Mouse (Mus musculus): ENCODE data around the gene Phactr3.
"Not testable (repeated sequence)": the region's sequence is repeated elsewhere in the genome, so short reads cannot be mapped to it uniquely, and the experiment has no call there.

Gene Phactr3

DNA sequence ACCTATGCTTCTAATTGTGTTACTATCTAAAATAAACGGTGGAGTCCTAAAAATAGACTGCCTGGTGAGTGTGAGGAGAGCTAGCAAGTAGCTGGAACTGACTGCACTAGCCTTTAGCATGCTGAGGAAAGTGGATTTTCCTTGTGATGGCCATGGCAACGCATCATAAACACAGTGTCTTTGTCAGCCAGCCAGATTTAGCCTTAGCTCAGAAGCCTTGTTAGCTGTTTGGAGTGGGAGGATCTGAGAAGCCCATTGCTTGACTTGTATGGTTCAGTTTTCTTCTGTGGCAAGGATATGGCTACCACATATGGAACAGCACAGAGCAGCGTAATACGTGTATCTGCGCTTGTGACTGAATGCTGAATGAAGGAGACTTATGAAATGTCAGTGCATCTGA, 210.8 kb downstream of the Phactr3 start:
- no peak for DNase-seq (ENCODE audit: low spot score)

DNA sequence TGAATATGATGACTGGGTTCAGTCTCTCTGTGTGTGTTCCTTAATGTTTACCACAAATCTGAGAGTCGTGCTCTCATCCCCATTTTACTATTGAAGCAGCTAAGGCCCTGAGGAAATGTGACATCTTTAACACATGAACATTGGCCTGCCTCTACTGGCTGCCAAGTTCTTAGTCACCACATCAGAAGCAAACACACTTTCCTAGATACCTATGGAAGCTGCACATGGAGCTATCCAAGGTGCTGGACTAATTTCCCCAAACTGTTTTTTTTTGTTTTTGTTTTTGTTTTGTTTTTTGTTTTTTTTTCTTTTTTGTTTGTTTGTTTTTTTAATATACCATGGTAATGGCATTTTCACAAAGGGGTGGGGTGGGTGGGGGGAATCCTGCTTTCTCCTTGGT, 211.2 kb downstream of the Phactr3 start:
- no peak for DNase-seq (ENCODE audit: low spot score)

DNA sequence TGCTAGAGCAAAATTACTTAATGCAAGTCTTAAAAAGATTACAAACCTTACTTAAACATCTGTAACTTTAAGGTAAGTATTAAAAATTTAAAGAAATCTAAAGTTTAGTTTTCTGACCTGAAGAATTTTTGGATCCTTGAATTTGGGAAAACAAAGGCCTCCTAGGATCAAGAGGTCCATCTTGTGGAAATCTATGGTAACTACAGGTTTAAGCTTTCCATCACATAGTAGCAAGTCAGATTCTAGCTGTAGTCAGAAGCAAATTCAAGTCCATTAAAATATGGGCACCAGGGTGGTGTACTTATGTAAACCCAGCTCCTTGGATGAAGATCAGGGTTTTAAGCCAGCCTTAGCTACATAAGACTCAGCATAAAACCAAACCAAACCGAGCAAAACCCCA, 219.1 kb downstream of the Phactr3 start:
- DNase-seq (ENCODE audit: low spot score): no peak

DNA sequence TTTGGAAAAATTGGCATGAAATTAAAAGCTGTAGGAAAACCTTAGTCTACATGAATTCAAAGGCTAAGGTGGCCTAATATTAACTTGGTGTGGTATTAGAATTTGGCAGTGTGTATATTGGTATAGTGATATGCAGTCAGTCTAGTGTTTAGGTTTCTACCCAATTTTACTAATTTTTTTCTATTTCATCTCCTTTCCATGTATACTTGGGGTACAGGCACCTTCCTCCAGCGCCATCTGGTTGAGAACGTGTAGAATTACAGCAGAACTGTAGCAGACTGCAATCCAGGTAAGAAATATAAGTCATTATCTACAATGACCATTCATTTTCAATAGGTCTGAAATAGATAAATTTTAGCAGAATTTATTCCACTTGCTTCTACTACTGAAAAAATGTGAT, 220.3 kb downstream of the Phactr3 start:
- DNase-seq (ENCODE audit: low spot score): no peak

DNA sequence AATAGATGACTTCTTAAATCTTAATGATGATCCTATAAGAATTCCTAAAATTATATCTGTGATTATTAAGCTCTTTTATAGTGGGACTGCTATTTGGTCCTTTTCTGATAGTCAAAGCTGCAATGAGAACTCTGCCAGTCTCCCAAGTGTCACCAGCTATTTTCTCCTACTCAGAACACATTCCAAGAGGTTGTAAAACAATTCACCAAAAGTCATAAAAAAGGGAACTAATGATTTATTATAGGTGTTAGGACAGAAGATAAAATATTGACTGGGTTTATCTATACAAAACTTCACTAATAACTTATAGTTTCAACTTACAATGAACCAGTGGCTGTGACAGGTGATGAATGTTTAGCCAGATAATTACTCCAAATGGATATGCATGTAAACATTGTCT, 223.3 kb downstream of the Phactr3 start:
- DNase-seq (ENCODE audit: low spot score): not testable (repeated sequence)

DNA sequence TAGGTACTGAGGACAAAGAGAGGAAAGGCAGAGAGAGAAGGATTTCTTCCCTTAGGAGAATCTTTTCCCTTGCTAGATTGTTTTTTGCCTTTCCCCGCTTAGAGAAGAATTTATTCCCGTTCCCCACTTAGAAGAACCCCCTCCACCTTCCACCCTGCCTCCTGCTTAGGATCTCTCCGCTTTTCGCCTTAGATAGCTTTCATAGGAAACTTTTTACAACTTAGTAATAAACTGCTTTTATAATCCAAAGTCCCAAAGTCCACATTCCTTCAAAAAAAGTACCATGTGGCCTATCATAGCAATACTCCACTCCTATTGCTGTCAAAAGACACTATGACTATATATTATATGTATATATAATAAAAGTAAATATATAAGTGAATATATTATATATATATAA, 223.8 kb downstream of the Phactr3 start:
- no peak for DNase-seq (ENCODE audit: low spot score)
